Mouse (Mus musculus): ENCODE measurements around the gene Larp1b.

The Larp1b gene

GRCm38 (mm10) chr3:41082885-41083789, 133.5 kb downstream of the Larp1b start, which contains the start of gene Pgrmc2:
Gene Pgrmc2, minus strand, starts transcription at chr3:41083046.
- DNase-seq (ENCODE audit: low spot score) = peak; percentile 98

- no peak for DNase-seq (ENCODE audit: low spot score)
Observed at GRCm38 (mm10) chr3:41083790-41084112, 134.1 kb downstream of the Larp1b start.

- DNase-seq (ENCODE audit: low spot score) = no peak
Observed at GRCm38 (mm10) chr3:41084421-41084820, 134.8 kb downstream of the Larp1b start.

- DNase-seq (ENCODE audit: low spot score) = no peak
Observed at GRCm38 (mm10) chr3:41087071-41087470, 137.4 kb downstream of the Larp1b start.
